Mouse (Mus musculus): ENCODE measurements around the gene Abcg4. TPM values are rescaled to one million over a fixed set of nuclear protein-coding genes. Genes with fewer than 3 reads are reported as not detected.
A peak's percentile ranks its signal among the peaks of the same experiment; 100 is the strongest.

The Abcg4 gene
- polyA plus RNA-seq, 1 experiment from 2014 or later: 1.0 TPM

DNA sequence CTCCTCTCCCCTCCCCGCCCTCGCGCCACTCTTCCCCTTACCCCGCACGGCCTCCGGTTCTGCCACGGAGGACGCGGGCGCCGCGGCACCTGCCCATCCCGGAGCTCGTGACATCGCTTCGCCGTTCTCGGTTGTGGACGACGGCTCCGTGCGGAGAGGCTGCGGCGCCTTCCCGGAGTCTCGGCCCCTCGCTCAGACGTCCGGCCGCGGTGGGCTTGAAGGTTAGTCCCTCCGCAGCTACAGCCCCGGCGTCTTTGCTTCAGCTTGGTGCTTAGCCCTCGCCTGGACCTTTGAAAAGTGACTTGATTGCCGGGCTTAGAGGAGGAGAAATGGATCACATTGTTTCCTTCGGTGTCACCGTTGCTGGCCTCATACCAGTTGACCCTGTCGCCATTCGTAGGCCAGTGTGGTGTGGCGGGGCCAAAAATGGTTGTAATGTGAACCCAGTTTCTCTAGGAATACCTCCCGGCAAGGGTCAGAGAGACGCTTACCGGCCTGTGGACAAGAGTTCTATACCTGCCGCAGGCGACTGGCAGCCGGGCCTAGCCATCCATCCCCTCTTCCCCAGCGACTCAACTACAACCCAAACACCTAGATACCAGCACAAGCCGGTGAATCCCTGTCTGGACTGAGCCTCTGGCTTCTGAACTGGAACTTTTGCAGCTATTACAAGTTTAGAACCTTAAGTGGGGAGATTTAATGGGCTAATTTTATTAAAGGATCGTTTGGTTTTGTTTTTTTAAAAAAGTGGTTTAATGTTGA, 47.1 kb upstream of the Abcg4 start:
- Histone ChIP-seq H3K36me3 (ENCODE audit: insufficient read depth, low read length) (peaks cover 24% of the 10 kb centered on the region; the same call in 1 of the 2 replicates), H3K4me1 (replicated peaks; ENCODE audit: insufficient read depth, low read length) (peaks cover 6% of the 10 kb centered on the region; the same call in 1 of the 2 replicates), H3K27ac (peak overlapping the region; percentile 90), H3K9me3 (replicated peaks; ENCODE audit: low read length) (no peaks in the 10 kb centered on the region), H3K4me3 (replicated peaks; ENCODE audit: low read depth, low read length) (peak overlapping the region; percentile 85), H3K9ac (ENCODE audit: low read depth, low read length) (peak overlapping the region; percentile 88), H3K4me2 (ENCODE audit: low read length) (peak overlapping the region; percentile 90), H3K27me3 (ENCODE audit: insufficient read depth, low read length) (no peaks in the 10 kb centered on the region)
- no peak for ATAC-seq (replicated peaks; ENCODE audit: low FRiP score, low read depth)
- no peak for DNase-seq (ENCODE audit: low spot score)
- WGBS: under 1% methylated on average over 49 of the region's 50 CpGs
- no peak for TF ChIP-seq CTCF (IDR thresholded peaks at IDR 0.05; ENCODE audit: low read depth)

DNA sequence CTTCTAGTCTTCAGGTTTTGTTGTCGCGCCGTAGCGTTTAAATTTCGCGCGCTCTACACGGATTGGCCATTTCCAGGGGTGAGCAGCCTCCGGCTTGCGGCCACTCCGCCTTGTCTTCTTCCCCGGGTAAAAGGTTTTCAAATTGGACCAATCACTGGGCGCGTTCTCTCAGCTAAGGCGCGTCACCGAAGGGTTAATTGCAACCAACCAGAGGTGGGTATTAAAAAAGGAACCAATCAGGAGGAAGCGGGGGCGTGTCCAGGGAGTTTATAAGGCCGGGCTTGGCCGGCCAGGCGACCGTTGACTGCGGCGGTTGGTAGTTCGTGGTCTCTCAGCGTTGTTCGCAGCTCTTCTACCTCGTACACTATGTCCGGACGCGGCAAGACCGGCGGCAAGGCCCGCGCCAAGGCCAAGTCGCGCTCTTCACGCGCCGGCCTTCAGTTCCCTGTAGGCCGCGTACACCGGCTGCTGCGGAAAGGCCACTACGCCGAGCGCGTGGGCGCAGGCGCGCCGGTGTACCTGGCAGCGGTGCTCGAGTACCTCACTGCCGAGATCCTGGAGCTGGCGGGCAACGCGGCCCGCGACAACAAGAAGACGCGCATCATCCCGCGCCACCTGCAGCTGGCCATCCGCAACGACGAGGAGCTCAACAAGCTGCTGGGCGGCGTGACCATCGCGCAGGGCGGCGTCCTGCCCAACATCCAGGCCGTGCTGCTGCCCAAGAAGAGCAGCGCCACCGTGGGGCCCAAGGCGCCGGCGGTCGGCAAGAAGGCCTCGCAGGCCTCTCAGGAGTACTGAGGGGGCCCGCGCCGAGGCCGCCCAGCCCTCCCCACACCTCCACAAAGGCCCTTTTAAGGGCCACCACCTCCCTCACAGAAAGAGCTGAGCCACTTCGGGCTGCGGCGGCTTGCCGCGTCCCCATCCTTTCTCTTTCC, 46.2 kb upstream of the Abcg4 start, which contains the start of gene H2afx:
TSS of gene H2afx (plus strand) at position 299 of the 935 bp plus-strand sequence.
- ATAC-seq (replicated peaks; ENCODE audit: low FRiP score, low read depth): peak; percentile 97
- H3K4me2 ChIP-seq (ENCODE audit: low read length): peak within 1 kb of the TSS; percentile 90

DNA sequence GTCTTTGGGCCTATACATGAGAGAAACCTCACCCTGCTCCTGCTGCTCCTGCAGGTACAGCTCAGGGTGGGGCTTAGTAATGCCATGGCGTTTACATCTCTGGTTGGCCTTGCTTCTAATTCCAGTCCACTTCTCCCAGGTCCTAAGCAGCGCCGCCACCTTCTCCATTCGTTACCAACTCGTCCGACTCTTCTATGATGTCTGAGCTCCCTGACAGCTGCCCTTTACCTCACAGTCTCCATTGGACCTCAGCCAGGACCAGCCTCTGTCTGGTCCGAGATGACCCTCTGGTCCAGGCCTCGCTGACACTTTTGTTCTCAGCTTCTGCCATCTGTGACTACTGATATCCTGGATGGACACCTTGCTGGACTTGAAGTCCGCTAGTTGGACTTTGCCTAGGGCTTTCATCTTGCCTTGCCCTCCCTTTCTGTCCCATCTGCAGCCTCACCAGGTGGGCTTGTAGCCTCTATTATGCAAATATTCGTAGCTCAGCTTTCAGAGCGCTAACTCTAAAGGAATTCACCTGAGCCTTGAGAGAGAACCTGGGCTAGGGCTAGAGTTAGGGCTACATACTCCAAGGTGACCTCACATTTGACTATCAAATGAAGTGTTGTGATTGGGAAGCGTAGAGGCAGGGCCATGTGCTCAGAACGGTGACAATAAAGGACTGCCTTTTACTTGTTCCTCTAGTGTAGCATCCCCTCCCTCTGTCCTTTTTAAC, 44.7 kb upstream of the Abcg4 start:
- Histone ChIP-seq H3K4me3 (replicated peaks; ENCODE audit: low read depth, low read length) (no peak overlapping the region), H3K9me3 (replicated peaks; ENCODE audit: low read length) (no peaks in the 10 kb centered on the region), H3K36me3 (ENCODE audit: insufficient read depth, low read length) (peaks cover 25% of the 10 kb centered on the region; the same call in 1 of the 2 replicates), H3K4me1 (replicated peaks; ENCODE audit: insufficient read depth, low read length) (peaks cover 7% of the 10 kb centered on the region; the same call in 1 of the 2 replicates), H3K27ac (no peak overlapping the region), H3K4me2 (ENCODE audit: low read length) (no peak overlapping the region), H3K9ac (ENCODE audit: low read depth, low read length) (no peak overlapping the region), H3K27me3 (ENCODE audit: insufficient read depth, low read length) (no peaks in the 10 kb centered on the region)
- no peak for TF ChIP-seq CTCF (IDR thresholded peaks at IDR 0.05; ENCODE audit: low read depth)
- ATAC-seq (replicated peaks; ENCODE audit: low FRiP score, low read depth) (no peak), DNase-seq (ENCODE audit: low spot score) (no peak)
- 94% methylated on average over 13 of the region's 13 CpGs for WGBS

More for the DNA sequence above, 46.2 kb upstream of the Abcg4 start, which contains the start of gene H2afx:
- Histone ChIP-seq H3K4me3 (replicated peaks; ENCODE audit: low read depth, low read length) (peak within 1 kb of the TSS; percentile 85), H3K27me3 (ENCODE audit: insufficient read depth, low read length) (no peaks in the 10 kb centered on the region), H3K4me1 (replicated peaks; ENCODE audit: insufficient read depth, low read length) (peaks cover 6% of the 10 kb centered on the region; the same call in 1 of the 2 replicates), H3K36me3 (ENCODE audit: insufficient read depth, low read length) (peaks cover 26% of the 10 kb centered on the region; the same call in 1 of the 2 replicates), H3K9me3 (replicated peaks; ENCODE audit: low read length) (no peaks in the 10 kb centered on the region), H3K9ac (ENCODE audit: low read depth, low read length) (peak within 1 kb of the TSS; percentile 88), H3K27ac (peak within 1 kb of the TSS; percentile 90)
- peak; percentile 100 for DNase-seq (ENCODE audit: low spot score)
- under 1% methylated on average over 88 of the region's 91 CpGs for WGBS
- TF ChIP-seq CTCF (IDR thresholded peaks at IDR 0.05; ENCODE audit: low read depth): peak; percentile 61

DNA sequence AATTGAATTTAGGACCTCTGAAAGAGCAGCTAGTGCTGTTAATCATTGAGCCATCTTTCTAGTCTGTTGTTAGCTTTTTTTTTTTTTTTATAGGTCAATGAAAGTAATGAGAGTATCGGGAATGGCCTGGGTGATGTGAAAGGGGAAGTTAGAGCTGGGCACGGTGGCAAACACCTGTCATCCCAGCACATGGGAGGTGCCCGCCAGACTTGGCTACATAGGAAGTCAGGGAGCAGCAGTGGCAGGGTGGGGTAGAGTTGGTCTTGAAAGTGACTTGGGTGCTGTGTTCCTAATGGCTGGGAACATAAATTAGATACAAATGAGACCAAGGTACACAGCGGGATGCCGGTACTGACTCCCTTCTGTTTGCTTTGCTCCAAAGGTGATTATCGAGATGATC, 42.3 kb upstream of the Abcg4 start:
- H3K36me3 ChIP-seq (ENCODE audit: insufficient read depth, low read length): 0 out of 2 replicates have a peak, but pooled peaks cover 20% of the 10 kb centered on the region
- 91% methylated on average over 6 of the region's 6 CpGs for WGBS

DNA sequence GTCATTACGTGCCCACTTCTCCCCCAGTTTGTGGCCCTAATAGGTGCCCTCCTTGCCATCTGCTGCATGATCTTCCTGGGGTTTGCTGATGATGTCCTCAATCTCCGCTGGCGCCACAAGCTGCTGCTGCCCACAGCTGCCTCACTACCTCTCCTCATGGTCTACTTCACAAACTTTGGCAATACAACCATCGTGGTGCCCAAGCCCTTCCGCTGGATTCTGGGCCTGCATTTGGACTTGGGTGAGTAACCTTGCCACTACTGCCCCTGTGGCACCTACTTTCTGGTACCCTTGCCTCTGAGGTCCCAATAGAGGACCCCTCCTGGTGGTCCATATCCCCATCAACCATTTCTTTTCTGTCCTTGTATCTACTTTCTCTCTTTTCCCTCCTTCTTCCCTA, 39.5 kb upstream of the Abcg4 start:
- TF ChIP-seq CTCF (IDR thresholded peaks at IDR 0.05; ENCODE audit: low read depth): no peak
- Histone ChIP-seq H3K4me2 (ENCODE audit: low read length) (peak overlapping the region; percentile 80), H3K9me3 (replicated peaks; ENCODE audit: low read length) (no peaks in the 10 kb centered on the region), H3K4me1 (replicated peaks; ENCODE audit: insufficient read depth, low read length) (peaks cover 8% of the 10 kb centered on the region; the same call in 1 of the 2 replicates), H3K36me3 (ENCODE audit: insufficient read depth, low read length) (0 out of 2 replicates have a peak, but pooled peaks cover 19% of the 10 kb centered on the region), H3K9ac (ENCODE audit: low read depth, low read length) (no peak overlapping the region), H3K4me3 (replicated peaks; ENCODE audit: low read depth, low read length) (peak overlapping the region; percentile 76), H3K27me3 (ENCODE audit: insufficient read depth, low read length) (no peaks in the 10 kb centered on the region), H3K27ac (0 out of 2 replicates have a peak overlapping the region, but pooled peaks have one; percentile 94)
- WGBS: 88% methylated on average over 5 of the region's 5 CpGs
- ATAC-seq (replicated peaks; ENCODE audit: low FRiP score, low read depth): no peak
- DNase-seq (ENCODE audit: low spot score): no peak

More for the DNA sequence above, 42.3 kb upstream of the Abcg4 start:
- H3K9ac ChIP-seq (ENCODE audit: low read depth, low read length): no peak overlapping the region
- no peak for DNase-seq (ENCODE audit: low spot score)
- H3K4me1 ChIP-seq (replicated peaks; ENCODE audit: insufficient read depth, low read length): peaks cover 8% of the 10 kb centered on the region; the same call in 1 of the 2 replicates
- no peak overlapping the region for H3K27ac ChIP-seq
- H3K4me3 ChIP-seq (replicated peaks; ENCODE audit: low read depth, low read length): no peak overlapping the region
- TF ChIP-seq CTCF (IDR thresholded peaks at IDR 0.05; ENCODE audit: low read depth): no peak
- H3K4me2 ChIP-seq (ENCODE audit: low read length): no peak overlapping the region
- no peaks in the 10 kb centered on the region for H3K9me3 ChIP-seq (replicated peaks; ENCODE audit: low read length)
- no peaks in the 10 kb centered on the region for H3K27me3 ChIP-seq (ENCODE audit: insufficient read depth, low read length)
- no peak for ATAC-seq (replicated peaks; ENCODE audit: low FRiP score, low read depth)
